Mouse (Mus musculus): ENCODE data around the gene Gbf1.

Gene Gbf1

DNA sequence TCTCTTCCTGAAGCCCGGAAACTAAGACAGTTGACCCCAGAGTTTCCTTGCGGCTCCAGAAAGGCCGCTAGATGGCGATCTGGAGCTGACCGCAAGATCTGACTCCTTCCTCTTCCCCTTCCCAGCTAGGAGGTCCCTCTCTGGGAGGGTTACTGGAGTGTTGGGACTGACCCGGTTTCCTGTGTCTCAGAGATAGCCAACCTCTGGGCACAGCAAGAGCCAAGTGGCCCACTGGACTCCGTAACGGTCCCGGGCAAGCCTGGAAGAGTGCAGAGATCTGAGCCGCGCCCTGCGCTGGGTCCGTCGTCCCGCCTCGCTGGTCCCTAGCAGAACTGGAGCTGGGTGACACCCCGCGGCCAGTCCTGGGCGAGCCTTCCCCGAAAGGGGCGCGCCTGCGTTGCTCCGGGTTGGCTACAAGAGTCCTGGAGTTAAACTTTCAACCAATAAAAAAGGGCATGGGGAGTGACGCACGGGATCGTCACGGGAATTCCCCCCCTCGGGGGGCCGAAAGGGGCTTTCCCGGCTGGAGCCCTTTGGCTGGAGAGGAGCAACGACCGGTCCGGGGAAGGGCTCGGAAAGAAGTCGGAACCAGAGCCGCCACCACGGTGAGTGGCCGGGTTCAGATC lies 152.0 kb downstream of the Gbf1 start, which contains the start of gene Nfkb2:
Gene Nfkb2 (plus strand): TSS at position 105 of the 626 bp plus-strand sequence.
- DNase-seq: peak; percentile 85

DNA sequence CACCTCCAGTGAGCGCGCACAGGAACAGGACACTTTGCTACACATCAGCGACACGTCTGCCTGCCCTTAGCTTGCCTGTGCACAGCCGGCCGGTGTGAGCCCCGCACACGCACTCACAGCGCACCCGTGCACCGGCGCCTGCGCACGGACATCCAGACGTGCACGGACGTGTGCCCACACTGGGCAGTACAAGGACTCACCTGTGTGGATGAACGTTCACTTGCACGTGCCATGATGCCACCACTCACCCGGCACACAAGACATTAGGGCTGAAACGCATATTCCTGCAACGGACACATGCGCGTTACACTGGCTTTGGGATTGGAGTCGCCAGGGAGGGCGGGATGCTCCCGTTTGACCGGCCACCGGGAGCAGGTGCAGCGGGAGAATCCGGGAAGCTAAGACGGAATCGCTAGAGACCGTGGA lies 152.6 kb downstream of the Gbf1 start:
- DNase-seq: no peak

GRCm38 (mm10) chr19:46305432-46306267 lies 153.3 kb downstream of the Gbf1 start:
- DNase-seq: peak; percentile 94

DNA sequence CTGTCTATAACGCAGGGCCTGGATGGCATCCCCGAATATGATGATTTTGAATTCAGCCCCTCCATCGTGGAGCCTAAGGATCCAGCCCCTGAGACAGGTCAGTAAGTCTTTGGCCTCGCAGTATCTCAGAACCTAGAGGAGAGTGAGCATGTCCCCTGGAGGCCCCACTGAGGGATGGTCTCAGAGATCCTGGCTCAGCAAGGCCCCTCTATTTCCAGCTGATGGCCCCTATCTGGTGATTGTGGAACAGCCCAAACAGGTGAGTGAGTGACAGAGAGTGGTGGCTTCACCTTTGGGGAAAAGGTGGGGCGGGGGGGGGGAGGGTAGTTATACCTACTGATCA lies 153.9 kb downstream of the Gbf1 start:
- DNase-seq: no peak

DNA sequence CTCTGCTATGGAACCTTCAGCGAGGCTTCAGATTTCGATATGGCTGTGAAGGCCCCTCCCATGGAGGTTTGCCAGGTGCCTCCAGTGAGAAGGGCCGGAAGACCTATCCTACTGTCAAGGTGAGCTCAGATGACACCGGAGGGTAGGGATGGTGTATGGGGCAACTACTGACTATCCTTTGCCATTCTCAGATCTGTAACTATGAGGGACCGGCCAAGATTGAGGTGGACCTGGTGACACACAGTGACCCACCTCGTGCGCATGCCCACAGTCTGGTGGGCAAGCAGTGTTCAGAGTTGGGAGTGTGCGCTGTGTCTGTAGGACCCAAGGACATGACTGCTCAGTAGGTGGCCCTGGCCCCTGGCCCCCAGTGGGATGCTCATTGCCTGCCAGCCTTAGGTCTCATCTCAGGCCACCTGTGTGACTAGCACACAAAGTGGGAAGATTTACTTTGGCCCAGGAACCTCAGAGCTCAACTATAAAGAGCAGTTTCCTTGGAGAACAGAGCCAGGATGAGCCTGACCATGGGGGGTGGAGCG lies 154.5 kb downstream of the Gbf1 start:
- DNase-seq: peak; percentile 8

GRCm38 (mm10) chr19:46307781-46308180 lies 155.5 kb downstream of the Gbf1 start:
- peak; percentile 8 for DNase-seq

DNA sequence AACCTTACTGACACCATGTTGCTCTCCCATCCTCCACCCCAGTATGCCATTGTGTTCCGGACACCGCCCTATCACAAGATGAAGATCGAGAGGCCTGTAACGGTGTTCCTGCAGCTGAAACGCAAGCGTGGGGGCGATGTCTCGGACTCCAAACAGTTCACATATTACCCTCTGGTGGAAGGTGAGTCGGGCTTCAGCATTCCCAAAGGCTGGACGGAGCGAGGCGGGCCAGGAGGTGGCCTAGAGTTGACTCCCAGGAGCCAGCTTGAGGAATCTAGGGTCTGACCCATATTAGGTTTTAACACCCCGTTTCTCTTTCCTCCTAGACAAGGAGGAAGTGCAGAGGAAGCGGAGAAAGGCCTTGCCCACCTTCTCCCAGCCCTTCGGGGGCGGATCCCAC lies 156.0 kb downstream of the Gbf1 start:
- DNase-seq: peak; percentile 19

DNA sequence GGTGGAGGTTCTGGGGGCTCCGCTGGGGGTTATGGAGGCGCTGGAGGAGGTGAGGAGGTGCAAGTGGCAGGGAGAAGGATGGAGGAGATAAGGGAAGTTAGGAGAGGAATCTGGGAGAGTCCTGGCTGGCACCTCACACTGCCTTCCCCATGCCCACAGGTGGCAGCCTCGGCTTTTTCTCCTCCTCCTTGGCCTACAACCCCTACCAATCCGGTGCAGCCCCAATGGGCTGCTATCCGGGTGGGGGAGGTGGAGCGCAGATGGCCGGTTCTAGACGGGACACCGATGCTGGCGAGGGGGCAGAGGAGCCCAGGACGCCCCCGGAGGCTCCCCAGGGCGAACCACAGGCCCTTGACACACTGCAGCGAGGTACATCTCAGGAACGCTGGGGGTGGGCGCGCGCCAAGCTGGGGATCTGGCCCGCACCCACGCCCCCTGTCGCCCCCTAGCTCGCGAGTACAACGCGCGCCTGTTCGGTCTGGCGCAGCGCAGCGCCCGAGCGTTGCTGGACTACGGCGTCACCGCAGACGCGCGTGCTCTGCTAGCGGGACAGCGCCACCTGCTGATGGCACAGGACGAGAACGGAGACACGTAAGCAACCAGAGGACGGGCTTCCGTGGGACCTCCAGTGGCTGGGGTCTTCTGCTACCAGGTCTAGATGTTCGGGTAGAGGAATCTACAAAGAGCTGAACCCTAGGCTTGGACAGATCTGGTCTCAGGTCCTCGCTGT lies 156.6 kb downstream of the Gbf1 start:
- peak; percentile 97 for DNase-seq

DNA sequence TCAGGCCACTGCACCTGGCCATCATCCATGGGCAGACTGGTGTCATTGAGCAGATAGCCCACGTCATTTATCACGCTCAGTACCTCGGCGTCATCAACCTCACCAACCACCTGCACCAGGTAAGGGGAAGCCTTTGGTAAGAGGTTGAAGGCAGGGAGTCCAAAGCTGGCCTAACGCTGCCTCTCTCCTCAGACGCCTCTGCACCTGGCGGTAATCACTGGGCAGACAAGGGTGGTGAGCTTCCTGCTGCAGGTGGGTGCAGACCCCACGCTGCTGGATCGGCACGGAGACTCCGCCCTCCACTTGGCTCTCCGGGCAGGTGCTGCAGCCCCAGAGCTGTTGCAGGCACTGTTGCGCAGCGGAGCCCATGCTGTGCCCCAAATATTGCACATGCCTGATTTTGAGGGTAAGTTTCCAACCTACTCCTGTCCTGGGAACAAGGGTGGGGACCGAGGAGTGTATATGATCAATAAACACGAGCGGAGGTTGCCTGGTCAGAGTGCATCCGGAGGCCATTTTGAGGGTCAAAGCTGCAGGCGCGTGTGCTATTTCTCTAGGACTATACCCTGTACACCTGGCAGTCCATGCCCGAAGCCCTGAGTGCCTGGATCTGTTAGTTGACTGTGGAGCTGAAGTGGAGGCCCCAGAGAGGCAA lies 157.5 kb downstream of the Gbf1 start:
- peak; percentile 18 for DNase-seq

- DNase-seq: peak; percentile 7
These were observed 158.1 kb downstream of the Gbf1 start for GRCm38 (mm10) chr19:46310312-46310865.

- DNase-seq: no peak
These were observed 159.0 kb downstream of the Gbf1 start for GRCm38 (mm10) chr19:46311341-46311740.

DNA sequence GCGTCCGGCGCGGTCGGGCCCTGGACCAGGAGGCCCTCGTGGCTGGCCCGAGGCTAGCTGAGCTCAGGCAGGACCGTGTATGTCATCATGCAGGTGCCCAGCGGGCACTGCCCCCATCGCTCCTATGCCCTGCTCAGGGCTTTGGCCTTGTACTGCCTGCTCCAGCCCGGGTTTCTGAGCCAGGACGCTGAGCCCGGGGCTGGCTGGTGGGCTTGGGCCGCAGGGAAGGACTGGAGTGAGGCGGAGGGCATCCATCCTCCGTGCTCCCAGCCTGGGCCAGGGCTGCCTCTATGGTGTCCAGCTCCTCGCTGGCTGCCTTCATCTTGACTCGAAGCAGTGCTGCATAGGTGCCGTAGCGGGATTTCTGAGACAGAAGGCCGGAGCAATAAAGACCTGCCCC lies 160.3 kb downstream of the Gbf1 start:
- peak; percentile 9 for DNase-seq

DNA sequence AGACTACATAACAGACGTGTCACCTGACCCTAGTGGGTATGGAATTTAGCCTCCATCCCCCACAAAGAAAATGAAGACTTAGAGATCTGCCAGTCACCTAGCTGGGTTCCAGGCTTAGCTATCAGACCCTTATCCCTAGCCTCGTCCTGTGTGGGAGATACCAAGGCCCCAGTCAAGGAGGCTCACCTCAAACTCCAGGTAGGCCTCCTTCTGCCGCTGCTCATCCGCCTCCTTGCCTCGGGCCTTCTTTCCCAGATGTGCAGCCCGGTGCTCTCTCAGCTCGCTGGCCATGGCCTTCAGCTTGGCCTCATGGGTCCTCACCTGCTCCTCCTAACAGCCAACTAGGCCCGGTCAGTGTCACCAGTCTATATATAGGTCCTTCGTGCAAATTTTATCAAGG lies 160.8 kb downstream of the Gbf1 start:
- DNase-seq: no peak

GRCm38 (mm10) chr19:46313591-46313990 lies 161.3 kb downstream of the Gbf1 start:
- no peak for DNase-seq

DNA sequence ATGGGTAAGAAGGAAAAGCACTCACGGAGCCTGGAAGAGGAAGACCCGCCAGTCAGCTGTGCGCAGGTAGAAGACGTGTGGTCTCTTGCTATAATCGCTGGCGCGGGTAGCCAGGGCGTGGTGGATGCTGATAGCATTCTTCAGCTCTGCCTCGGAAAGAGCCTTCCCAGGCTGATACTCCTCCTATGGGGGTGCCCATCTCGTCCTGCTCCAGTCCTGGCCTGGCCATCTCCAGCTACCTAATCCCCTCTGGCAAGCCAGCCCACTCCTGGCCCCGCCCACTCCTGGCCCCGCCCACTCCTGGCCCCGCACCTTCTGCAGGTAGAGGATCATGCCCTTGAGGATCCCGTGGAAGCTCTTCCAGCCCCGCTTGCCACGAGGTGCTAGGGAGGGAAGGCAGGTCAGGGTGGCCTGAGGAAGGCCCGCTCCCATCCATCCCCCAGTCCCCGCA lies 161.9 kb downstream of the Gbf1 start:
- DNase-seq: peak; percentile 54

DNA sequence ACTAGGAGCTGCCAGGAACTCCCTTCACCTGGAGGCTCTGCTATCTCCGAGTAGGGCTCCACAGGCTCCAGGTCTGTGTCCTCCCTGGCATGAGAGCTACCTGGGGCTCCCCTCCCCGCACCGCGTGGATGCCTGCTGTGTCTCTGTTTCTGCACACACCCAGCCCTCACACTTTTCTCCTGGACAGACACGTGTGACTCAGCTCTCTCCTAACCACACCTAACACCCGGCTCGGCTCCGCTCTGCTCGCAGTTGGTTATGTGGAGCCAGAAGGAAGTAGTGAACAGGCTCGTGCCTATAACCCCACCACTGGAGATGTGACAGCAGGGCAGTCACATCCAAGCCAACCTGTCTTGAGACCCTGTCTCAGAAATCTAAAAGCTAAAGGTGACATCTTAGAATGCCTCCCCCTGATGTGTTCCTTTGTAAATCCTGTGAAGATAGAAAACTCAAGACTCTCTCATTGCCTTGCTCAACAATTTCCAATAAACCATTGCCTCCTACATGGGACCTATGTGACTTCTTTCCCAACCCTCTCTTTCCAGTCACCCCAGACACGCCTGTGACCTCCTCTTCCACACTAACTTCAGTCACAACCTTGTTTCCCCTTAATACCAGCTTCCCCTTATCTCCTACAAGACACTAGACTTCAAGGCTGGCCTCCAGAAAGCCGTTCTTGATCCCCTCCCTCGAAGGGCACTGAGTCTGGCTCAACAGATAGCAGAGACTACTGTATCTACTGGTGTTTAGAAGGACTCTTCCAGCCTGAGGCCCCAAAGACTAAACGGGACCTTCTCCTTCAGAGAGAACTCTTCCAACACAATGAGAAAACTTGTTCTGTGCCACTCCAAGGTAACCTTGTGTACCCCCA lies 162.8 kb downstream of the Gbf1 start:
- peak; percentile 16 for DNase-seq

GRCm38 (mm10) chr19:46315752-46316610 lies 163.7 kb downstream of the Gbf1 start:
- no peak for DNase-seq

DNA sequence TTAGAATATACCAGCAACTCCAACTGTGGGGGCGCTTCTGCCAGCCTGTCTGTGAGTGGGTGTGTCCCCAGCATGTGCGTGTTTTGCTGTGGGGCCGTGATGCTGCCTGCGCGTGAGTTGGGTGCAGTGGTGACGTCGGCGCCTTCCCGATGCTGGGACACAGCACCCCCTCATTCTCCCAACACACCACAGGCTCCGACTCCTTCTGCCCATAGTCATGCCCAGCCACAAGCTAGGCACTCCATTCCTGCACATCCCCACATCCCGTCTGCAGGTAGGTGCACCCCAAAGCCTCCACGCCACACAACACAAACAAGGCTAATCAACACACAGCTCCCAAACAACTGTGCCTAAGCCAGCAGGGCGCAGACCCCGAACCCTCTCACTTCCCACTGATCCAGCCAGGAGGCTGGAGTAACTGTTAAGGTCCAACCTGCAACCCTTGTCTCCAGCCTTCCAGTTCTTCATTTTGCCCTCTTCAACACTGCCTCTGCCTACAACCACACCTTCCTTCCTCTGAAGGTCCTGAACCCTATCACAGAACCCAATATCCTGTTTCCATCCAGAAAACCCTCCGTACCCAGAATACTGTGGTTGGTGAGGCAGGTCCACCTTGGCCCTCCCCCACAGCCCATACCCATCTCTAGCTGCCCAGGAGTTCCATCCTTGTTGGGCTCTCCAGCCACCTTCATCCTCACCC lies 164.7 kb downstream of the Gbf1 start:
- DNase-seq: peak; percentile 13

GRCm38 (mm10) chr19:46317546-46317885 lies 165.2 kb downstream of the Gbf1 start:
- DNase-seq: peak; percentile 18

GRCm38 (mm10) chr19:46318031-46318471 lies 165.7 kb downstream of the Gbf1 start:
- DNase-seq: peak; percentile 31
